Comparison of ENCODE assay signal across 8 mouse cellular contexts in the genomic region with DNA sequence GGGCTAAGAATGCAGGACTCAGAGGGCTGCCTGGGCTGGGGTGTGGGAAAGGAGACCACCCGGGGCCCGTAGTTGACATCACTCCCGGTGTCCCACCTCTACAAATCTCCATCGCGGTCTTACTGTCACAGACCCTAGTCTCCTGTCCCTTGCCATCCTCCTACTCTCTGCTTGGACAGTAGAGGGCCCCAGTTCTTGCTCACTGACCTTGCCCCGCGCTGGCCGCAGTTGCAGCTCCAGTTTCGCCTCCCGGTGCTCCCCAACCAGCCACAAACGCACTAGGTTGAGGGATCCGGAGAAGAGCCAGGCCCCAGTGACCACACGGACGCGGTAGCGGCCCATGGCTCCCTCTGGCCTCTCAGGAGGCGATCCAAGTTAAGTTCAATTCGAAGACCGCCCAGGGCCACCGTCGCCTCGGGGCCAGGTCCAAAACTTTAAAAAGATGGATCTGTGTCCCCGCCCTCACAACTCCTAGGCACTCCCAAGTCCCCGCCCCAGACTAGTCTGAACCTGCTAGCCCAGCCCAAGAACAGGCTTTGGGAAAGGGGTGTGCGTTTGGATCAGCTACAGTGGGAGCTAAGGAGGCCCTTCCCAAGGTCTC. TPM values are rescaled to one million over a fixed set of nuclear protein-coding genes. Genes with fewer than 3 reads are reported as not detected.
A peak's percentile ranks its signal among the peaks of the same experiment; 100 is the strongest.
DNase-seq lines count a peak whose midpoint lies in the region; ATAC-seq and TF ChIP-seq lines count a peak whose summit lies in the region.

Gene Alox12 (minus strand): TSS at position 423 of the 601 bp plus-strand sequence.

- WGBS in forebrain, postnatal 0 days, result 3% methylated on average over 25 of the region's 25 CpGs
- under 1% methylated on average over 25 of the region's 25 CpGs for WGBS in intestine, embryonic 14.5 days
- 4% methylated on average over 25 of the region's 25 CpGs for WGBS in liver, embryonic 15.5 days (ENCODE audit: insufficient replicate concordance)
- 1% methylated on average over 25 of the region's 25 CpGs for WGBS in neural tube, embryonic 14.5 days

- H3K4me3 ChIP-seq in testis, adult 2 months (ENCODE audit: control insufficient read depth, low read depth, low read length), result peak within 1 kb of the TSS; percentile 56
- no peak within 1 kb of the TSS for H3K4me3 ChIP-seq in forebrain, postnatal 0 days (ENCODE audit: low read depth, low read length)
- H3K4me3 ChIP-seq in intestine, embryonic 14.5 days (ENCODE audit: low read depth, low read length), result peak within 1 kb of the TSS; percentile 25
- peak within 1 kb of the TSS; percentile 18; the same call in 1 of the 2 replicates for H3K4me3 ChIP-seq in liver, embryonic 15.5 days (replicated peaks)
- 0 out of 2 replicates have a peak within 1 kb of the TSS, but pooled peaks have one; percentile 12 for H3K4me3 ChIP-seq in neural tube, embryonic 14.5 days (ENCODE audit: low read depth, low read length)

- H3K27ac ChIP-seq in testis, adult 2 months (ENCODE audit: control insufficient read depth, insufficient read depth, low read depth, low read length), result no peak within 1 kb of the TSS
- no peak within 1 kb of the TSS for H3K27ac ChIP-seq in forebrain, postnatal 0 days (ENCODE audit: low read depth, low read length)
- no peak within 1 kb of the TSS for H3K27ac ChIP-seq in intestine, embryonic 14.5 days (ENCODE audit: low read depth)
- no peak within 1 kb of the TSS for H3K27ac ChIP-seq in liver, embryonic 15.5 days (replicated peaks)
- H3K27ac ChIP-seq in neural tube, embryonic 14.5 days (ENCODE audit: low read depth, low read length), result no peak within 1 kb of the TSS

- H3K4me1 ChIP-seq in testis, adult 2 months (ENCODE audit: control insufficient read depth, insufficient read depth, low read length), result peaks cover 24% of the 10 kb centered on the region
- no peaks in the 10 kb centered on the region for H3K4me1 ChIP-seq in forebrain, postnatal 0 days (ENCODE audit: insufficient read depth)
- H3K4me1 ChIP-seq in intestine, embryonic 14.5 days (replicated peaks; ENCODE audit: control insufficient read depth, insufficient read depth, low read length), result peaks cover 8% of the 10 kb centered on the region; the same call in 1 of the 2 replicates
- H3K4me1 ChIP-seq in liver, embryonic 15.5 days (replicated peaks), result peaks cover 15% of the 10 kb centered on the region
- no peaks in the 10 kb centered on the region; the same call in 1 of the 2 replicates for H3K4me1 ChIP-seq in neural tube, embryonic 14.5 days (ENCODE audit: control insufficient read depth, insufficient read depth, low read length)

- H3K9ac ChIP-seq in forebrain, postnatal 0 days, result no peak within 1 kb of the TSS
- H3K9ac ChIP-seq in intestine, embryonic 14.5 days (ENCODE audit: low read length), result peak within 1 kb of the TSS; percentile 10; the same call in 1 of the 2 replicates
- no peak within 1 kb of the TSS for H3K9ac ChIP-seq in liver, embryonic 15.5 days
- H3K9ac ChIP-seq in neural tube, embryonic 14.5 days (replicated peaks; ENCODE audit: low read depth, low read length), result no peak within 1 kb of the TSS

- TF ChIP-seq CTCF in testis, adult 2 months (IDR thresholded peaks at IDR 0.05; ENCODE audit: control insufficient read depth, insufficient read depth, insufficient replicate concordance, low read depth, low read length), result peak; percentile 32; the same call in 1 of the 2 replicates
- TF ChIP-seq CTCF in forebrain, postnatal 0 days (IDR thresholded peaks at IDR 0.05; ENCODE audit: low read depth), result peak; percentile 29; the same call in 1 of the 2 replicates

- no peaks in the 10 kb centered on the region; the same call in 1 of the 2 replicates for H3K27me3 ChIP-seq in testis, adult 2 months (ENCODE audit: control insufficient read depth, insufficient read depth, low read length)
- H3K27me3 ChIP-seq in forebrain, postnatal 0 days (ENCODE audit: insufficient read depth, low read length), result peaks cover 36% of the 10 kb centered on the region
- H3K27me3 ChIP-seq in intestine, embryonic 14.5 days (replicated peaks; ENCODE audit: control insufficient read depth, insufficient read depth, low read length), result peaks cover 44% of the 10 kb centered on the region
- H3K27me3 ChIP-seq in liver, embryonic 15.5 days, result peaks cover 73% of the 10 kb centered on the region
- peaks cover 28% of the 10 kb centered on the region for H3K27me3 ChIP-seq in neural tube, embryonic 14.5 days (ENCODE audit: control insufficient read depth, insufficient read depth, low read length)

- ATAC-seq in forebrain, postnatal 0 days, result no peak
- no peak for ATAC-seq in intestine, embryonic 14.5 days (replicated peaks; ENCODE audit: low FRiP score, low TSS enrichment, low read depth)
- ATAC-seq in liver, embryonic 15.5 days (ENCODE audit: insufficient read depth), result no peak
- no peak for ATAC-seq in neural tube, embryonic 14.5 days (ENCODE audit: low read depth)

- TF ChIP-seq POLR2A in testis, adult 2 months (IDR thresholded peaks at IDR 0.05; ENCODE audit: control insufficient read depth, low read depth, low read length), result no peak

- H3K36me3 ChIP-seq in testis, adult 2 months (ENCODE audit: control insufficient read depth, insufficient read depth, low read length), result no peaks in the 10 kb centered on the region
- H3K36me3 ChIP-seq in forebrain, postnatal 0 days (ENCODE audit: insufficient read depth), result no peaks in the 10 kb centered on the region
- no peaks in the 10 kb centered on the region for H3K36me3 ChIP-seq in intestine, embryonic 14.5 days (ENCODE audit: control insufficient read depth, insufficient read depth, low read length)
- no peaks in the 10 kb centered on the region for H3K36me3 ChIP-seq in liver, embryonic 15.5 days (replicated peaks)
- no peaks in the 10 kb centered on the region for H3K36me3 ChIP-seq in neural tube, embryonic 14.5 days (ENCODE audit: control insufficient read depth, insufficient read depth, low read length)

- no peak for DNase-seq in testis, postnatal 14 days (ENCODE audit: low spot score)
- DNase-seq in forebrain, postnatal 0 days, result no peak
- peak; percentile 64 for DNase-seq in intestine, embryonic 14.5 days (ENCODE audit: low spot score)
- no peak for DNase-seq in thymus, postnatal 25 days
- no peak for DNase-seq in layer of hippocampus, adult 9-10 months (ENCODE audit: low spot score)

- no peaks in the 10 kb centered on the region for H3K9me3 ChIP-seq in forebrain, postnatal 0 days (ENCODE audit: low read length)
- no peaks in the 10 kb centered on the region for H3K9me3 ChIP-seq in intestine, embryonic 14.5 days (ENCODE audit: control insufficient read depth, low read length)
- no peaks in the 10 kb centered on the region for H3K9me3 ChIP-seq in liver, embryonic 15.5 days (replicated peaks)
- no peaks in the 10 kb centered on the region for H3K9me3 ChIP-seq in neural tube, embryonic 14.5 days (ENCODE audit: control insufficient read depth, low read length)

- no peak within 1 kb of the TSS for H3K4me2 ChIP-seq in forebrain, postnatal 0 days (ENCODE audit: low read depth)
- H3K4me2 ChIP-seq in intestine, embryonic 14.5 days (ENCODE audit: low read length), result peak within 1 kb of the TSS; percentile 47
- H3K4me2 ChIP-seq in liver, embryonic 15.5 days, result peak within 1 kb of the TSS; percentile 46
- H3K4me2 ChIP-seq in neural tube, embryonic 14.5 days (ENCODE audit: low read depth, low read length), result peak within 1 kb of the TSS; percentile 29; the same call in 1 of the 2 replicates

RNA-seq across cellular contexts. Expression of gene Alox12, which starts in this region (rescaled TPM):
- 4.2 and 4.8 TPM in 2 replicates for polyA plus RNA-seq in testis, adult 2 months (2012; rRNA removed)
- 0.10 and 0.31 TPM in 2 replicates for total RNA-seq in forebrain, postnatal 0 days (2014; rRNA removed)
- 0.46 and 0.59 TPM in 2 replicates for polyA plus RNA-seq in forebrain, postnatal 0 days (2015; fragmentation: Nextera tagmentation; extraction: Ambion mirVana)
- polyA plus RNA-seq in intestine, embryonic 14.5 days (2014; fragmentation: Nextera tagmentation; extraction: Ambion mirVana), result 2.3 and 2.4 TPM in 2 replicates
- polyA plus RNA-seq in liver, embryonic 15.5 days (2015; fragmentation: Nextera tagmentation; extraction: Ambion mirVana), result 13.8 and 14.5 TPM in 2 replicates
- polyA plus RNA-seq in neural tube, embryonic 14.5 days (2014; fragmentation: Nextera tagmentation; extraction: Ambion mirVana), result 0.08 and 2.1 TPM in 2 replicates
